Mouse (Mus musculus): ENCODE results near the gene Scamp3. TPM values are rescaled to one million over a fixed set of nuclear protein-coding genes. Genes with fewer than 3 reads are reported as not detected.
A peak's percentile ranks its signal among the peaks of the same experiment; 100 is the strongest.
"Not testable (repeated sequence)": the region's sequence is repeated elsewhere in the genome, so short reads cannot be mapped to it uniquely, and the experiment has no call there.

Scamp3 gene
- polyA plus RNA-seq, 1 experiment from 2014 or later, result 83.4 TPM

- Histone ChIP-seq H3K9ac (peak within 1 kb of the TSS; percentile 86), H3K36me3 (peaks cover 22% of the 10 kb centered on the region), H3K4me2 (peak within 1 kb of the TSS; percentile 94), H3K27ac (replicated peaks) (peak within 1 kb of the TSS; percentile 96), H3K9me3 (no peaks in the 10 kb centered on the region), H3K27me3 (replicated peaks) (no peaks in the 10 kb centered on the region), H3K4me3 (peak within 1 kb of the TSS; percentile 95), H3K4me1 (peaks cover 47% of the 10 kb centered on the region)
- ATAC-seq (ENCODE audit: extremely low read depth, insufficient number of reproducible peaks, low FRiP score, low TSS enrichment), result no peak
- 2% methylated on average over 18 of the region's 19 CpGs for WGBS
Measured at GRCm38 (mm10) chr3:89214681-89215411, 37.6 kb downstream of the Scamp3 start, which contains the start of gene Thbs3. Gene Thbs3 (plus strand): TSS chr3:89215180.

GRCm38 (mm10) chr3:89215853-89216252 is 38.6 kb downstream of the Scamp3 start:
- Histone ChIP-seq H3K4me1 (peaks cover 44% of the 10 kb centered on the region), H3K4me3 (peak overlapping the region; percentile 95), H3K9ac (peak overlapping the region; percentile 86), H3K27me3 (replicated peaks) (no peaks in the 10 kb centered on the region), H3K36me3 (peaks cover 12% of the 10 kb centered on the region), H3K27ac (replicated peaks) (peak overlapping the region; percentile 96), H3K4me2 (peak overlapping the region; percentile 94), H3K9me3 (no peaks in the 10 kb centered on the region)
- ATAC-seq (ENCODE audit: extremely low read depth, insufficient number of reproducible peaks, low FRiP score, low TSS enrichment), result no peak
- WGBS, result 0% methylated on average over 6 of the region's 6 CpGs

DNA sequence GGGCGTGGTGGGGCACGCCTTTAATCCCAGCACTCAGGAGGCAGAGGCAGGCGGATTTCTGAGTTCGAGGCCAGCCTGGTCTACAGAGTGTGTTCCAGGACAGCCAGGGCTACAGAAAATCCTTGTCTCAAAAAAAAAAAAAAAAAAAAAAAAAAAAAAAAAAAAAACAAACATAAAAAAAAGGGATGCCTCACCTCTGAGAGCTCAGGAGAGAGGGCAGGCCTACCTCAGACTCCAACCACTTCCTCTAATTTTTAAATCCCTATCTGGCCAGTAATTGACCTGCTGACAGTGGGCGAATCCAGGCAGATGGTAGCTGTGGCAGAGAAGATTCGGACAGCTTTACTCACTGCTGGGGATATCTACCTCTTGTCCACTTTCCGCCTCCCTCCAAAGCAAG is 39.1 kb downstream of the Scamp3 start:
- H3K4me3 ChIP-seq; H3K27me3 ChIP-seq (replicated peaks); H3K36me3 ChIP-seq; H3K9me3 ChIP-seq; H3K4me2 ChIP-seq; ATAC-seq (ENCODE audit: extremely low read depth, insufficient number of reproducible peaks, low FRiP score, low TSS enrichment); H3K27ac ChIP-seq (replicated peaks); H3K9ac ChIP-seq: not testable (repeated sequence)
- 60% methylated on average over 7 of the region's 7 CpGs for WGBS
- H3K4me1 ChIP-seq, result peaks cover 39% of the 10 kb centered on the region

DNA sequence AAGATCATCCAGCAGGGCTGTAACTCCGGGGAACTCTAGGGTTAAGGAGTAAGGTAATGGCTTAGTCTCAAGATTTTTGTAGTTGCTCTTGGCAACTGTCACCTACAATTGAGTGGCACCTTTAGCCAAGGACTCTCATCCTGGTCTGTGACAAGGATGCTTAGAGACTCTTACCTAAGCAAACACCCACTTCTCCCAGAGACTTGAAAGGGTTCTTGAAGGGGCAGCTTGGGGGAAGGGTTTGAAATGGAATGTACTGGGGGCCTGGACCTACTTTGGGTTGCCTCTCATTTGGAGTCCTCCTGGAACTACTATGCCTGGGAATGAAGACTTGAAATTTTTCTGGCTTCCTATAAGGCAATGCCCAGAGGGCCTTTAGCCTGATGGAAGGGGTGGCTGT is 41.0 kb downstream of the Scamp3 start:
- Histone ChIP-seq H3K27ac (replicated peaks) (no peak overlapping the region), H3K4me3 (no peak overlapping the region), H3K9ac (no peak overlapping the region), H3K27me3 (replicated peaks) (no peaks in the 10 kb centered on the region), H3K4me2 (no peak overlapping the region), H3K4me1 (peaks cover 28% of the 10 kb centered on the region), H3K36me3 (peaks cover 4% of the 10 kb centered on the region; the same call in 1 of the 2 replicates), H3K9me3 (no peaks in the 10 kb centered on the region)
- no peak for ATAC-seq (ENCODE audit: extremely low read depth, insufficient number of reproducible peaks, low FRiP score, low TSS enrichment)
- WGBS, result 80% methylated on average over 1 of the region's 1 CpGs

DNA sequence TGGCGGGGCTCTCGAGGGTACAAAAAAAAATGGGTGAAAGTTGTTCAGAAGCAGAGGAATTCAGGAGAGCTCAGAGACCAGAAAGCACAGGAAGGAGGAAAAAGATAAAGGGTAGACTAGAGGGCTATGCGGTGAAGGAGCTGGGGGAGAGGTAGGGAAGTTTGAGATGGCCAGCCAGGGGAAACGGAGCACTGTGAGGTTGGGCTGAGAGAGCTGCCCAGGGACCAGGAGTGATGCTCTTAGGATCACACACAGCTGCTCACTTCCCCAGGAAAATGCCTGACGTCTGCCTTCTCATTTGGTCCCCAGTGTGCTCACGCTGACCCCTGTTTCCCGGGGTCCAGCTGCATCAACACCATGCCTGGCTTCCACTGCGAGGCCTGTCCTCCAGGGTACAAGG is 42.3 kb downstream of the Scamp3 start:
- H3K27ac ChIP-seq (replicated peaks), result peak overlapping the region; percentile 48
- peaks cover 7% of the 10 kb centered on the region; the same call in 1 of the 2 replicates for H3K36me3 ChIP-seq
- peaks cover 26% of the 10 kb centered on the region for H3K4me1 ChIP-seq
- H3K4me2 ChIP-seq, result no peak overlapping the region
- no peak for ATAC-seq (ENCODE audit: extremely low read depth, insufficient number of reproducible peaks, low FRiP score, low TSS enrichment)
- 0 out of 2 replicates have a peak, but pooled peaks cover 3% of the 10 kb centered on the region for H3K27me3 ChIP-seq (replicated peaks)
- H3K9ac ChIP-seq, result no peak overlapping the region
- H3K9me3 ChIP-seq, result no peaks in the 10 kb centered on the region
- 26% methylated on average over 8 of the region's 8 CpGs for WGBS
- H3K4me3 ChIP-seq, result no peak overlapping the region

GRCm38 (mm10) chr3:89221167-89221566 is 43.9 kb downstream of the Scamp3 start:
- WGBS, result 66% methylated on average over 5 of the region's 5 CpGs
- H3K4me1 ChIP-seq, result peaks cover 11% of the 10 kb centered on the region
- no peak overlapping the region for H3K4me3 ChIP-seq
- no peak overlapping the region for H3K9ac ChIP-seq
- H3K27me3 ChIP-seq (replicated peaks), result peaks cover 19% of the 10 kb centered on the region
- no peak overlapping the region for H3K27ac ChIP-seq (replicated peaks)
- no peak for ATAC-seq (ENCODE audit: extremely low read depth, insufficient number of reproducible peaks, low FRiP score, low TSS enrichment)
- peaks cover 11% of the 10 kb centered on the region; the same call in 1 of the 2 replicates for H3K36me3 ChIP-seq
- H3K9me3 ChIP-seq, result no peaks in the 10 kb centered on the region
- no peak overlapping the region for H3K4me2 ChIP-seq

DNA sequence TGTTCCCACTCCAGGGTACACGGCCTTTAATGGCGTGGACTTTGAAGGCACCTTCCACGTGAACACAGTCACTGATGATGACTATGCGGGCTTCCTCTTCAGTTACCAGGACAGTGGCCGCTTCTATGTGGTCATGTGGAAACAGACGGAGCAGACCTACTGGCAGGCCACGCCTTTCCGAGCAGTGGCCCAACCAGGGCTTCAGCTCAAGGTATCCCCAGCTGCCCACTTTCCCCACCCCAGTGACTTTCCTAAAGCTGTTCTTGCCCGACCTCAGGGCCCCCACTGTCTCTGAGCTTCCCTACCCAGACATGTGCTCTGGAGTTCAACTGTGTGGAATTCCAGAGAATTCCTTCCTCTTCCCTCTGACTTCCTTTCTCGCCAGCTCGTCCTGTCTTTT is 47.5 kb downstream of the Scamp3 start:
- H3K9me3 ChIP-seq, result no peaks in the 10 kb centered on the region

GRCm38 (mm10) chr3:89225321-89225815 is 48.1 kb downstream of the Scamp3 start:
- Histone ChIP-seq H3K36me3 (peaks cover 11% of the 10 kb centered on the region; the same call in 1 of the 2 replicates), H3K4me3 (no peak overlapping the region), H3K9me3 (no peaks in the 10 kb centered on the region), H3K9ac (no peak overlapping the region), H3K27me3 (replicated peaks) (peaks cover 47% of the 10 kb centered on the region), H3K4me2 (no peak overlapping the region), H3K27ac (replicated peaks) (no peak overlapping the region), H3K4me1 (peaks cover 22% of the 10 kb centered on the region)
- ATAC-seq (ENCODE audit: extremely low read depth, insufficient number of reproducible peaks, low FRiP score, low TSS enrichment), result no peak
- WGBS, result 64% methylated on average over 12 of the region's 12 CpGs

More for the DNA sequence above, 47.5 kb downstream of the Scamp3 start:
- ATAC-seq (ENCODE audit: extremely low read depth, insufficient number of reproducible peaks, low FRiP score, low TSS enrichment), result no peak
- Histone ChIP-seq H3K36me3 (peaks cover 11% of the 10 kb centered on the region; the same call in 1 of the 2 replicates), H3K9ac (no peak overlapping the region), H3K27me3 (replicated peaks) (peaks cover 41% of the 10 kb centered on the region), H3K27ac (replicated peaks) (no peak overlapping the region), H3K4me1 (peaks cover 25% of the 10 kb centered on the region), H3K4me2 (no peak overlapping the region), H3K4me3 (no peak overlapping the region)
- WGBS, result 71% methylated on average over 11 of the region's 11 CpGs

- Histone ChIP-seq H3K4me1 (peaks cover 22% of the 10 kb centered on the region), H3K9ac (peak overlapping the region; percentile 76; the same call in 1 of the 2 replicates), H3K27ac (replicated peaks) (no peak overlapping the region)
Measured at GRCm38 (mm10) chr3:89225918-89226317, 48.6 kb downstream of the Scamp3 start.

GRCm38 (mm10) chr3:89226361-89226760 is 49.1 kb downstream of the Scamp3 start:
- peaks cover 56% of the 10 kb centered on the region for H3K27me3 ChIP-seq (replicated peaks)
- H3K9ac ChIP-seq, result peak overlapping the region; percentile 76
- H3K27ac ChIP-seq (replicated peaks), result no peak overlapping the region; the same call in 1 of the 2 replicates
- no peaks in the 10 kb centered on the region for H3K9me3 ChIP-seq
- H3K36me3 ChIP-seq, result peaks cover 11% of the 10 kb centered on the region; the same call in 1 of the 2 replicates
- 45% methylated on average over 11 of the region's 11 CpGs for WGBS
- H3K4me2 ChIP-seq, result peak overlapping the region; percentile 78
- peak overlapping the region; percentile 57 for H3K4me3 ChIP-seq
- no peak for ATAC-seq (ENCODE audit: extremely low read depth, insufficient number of reproducible peaks, low FRiP score, low TSS enrichment)
- H3K4me1 ChIP-seq, result peaks cover 22% of the 10 kb centered on the region

More at GRCm38 (mm10) chr3:89225918-89226317, 48.6 kb downstream of the Scamp3 start:
- ATAC-seq (ENCODE audit: extremely low read depth, insufficient number of reproducible peaks, low FRiP score, low TSS enrichment), result no peak
- H3K4me2 ChIP-seq, result peak overlapping the region; percentile 78; the same call in 1 of the 2 replicates
- peaks cover 11% of the 10 kb centered on the region; the same call in 1 of the 2 replicates for H3K36me3 ChIP-seq
- H3K9me3 ChIP-seq, result no peaks in the 10 kb centered on the region
- no peak overlapping the region for H3K4me3 ChIP-seq
- 65% methylated on average over 4 of the region's 4 CpGs for WGBS
- peaks cover 52% of the 10 kb centered on the region for H3K27me3 ChIP-seq (replicated peaks)

DNA sequence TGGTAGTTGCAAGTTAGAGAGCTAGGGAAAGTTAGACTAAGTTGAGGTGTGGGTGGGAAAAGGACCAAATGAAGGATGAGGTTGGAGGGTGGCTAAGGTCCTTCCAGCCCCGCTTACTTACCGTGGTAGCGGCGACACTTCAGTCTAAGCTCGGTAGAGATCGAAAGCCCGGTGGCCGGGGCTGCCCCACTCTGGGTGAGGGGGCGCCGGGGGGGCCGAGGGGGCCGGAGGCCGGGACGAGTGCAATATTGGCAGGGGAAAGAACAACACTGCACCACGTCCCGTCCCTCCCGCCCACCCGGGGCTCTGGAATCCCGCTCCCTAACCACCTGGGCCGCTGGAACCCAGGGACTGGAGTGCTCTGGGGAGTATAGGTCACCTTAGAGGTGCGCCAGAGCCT is 49.6 kb downstream of the Scamp3 start, which contains the start of gene Mtx1:
Mtx1 (minus strand) TSS at position 189 of the 400 bp plus-strand sequence.
- Histone ChIP-seq H3K4me3 (peak within 1 kb of the TSS; percentile 57), H3K9ac (peak within 1 kb of the TSS; percentile 76), H3K4me2 (peak within 1 kb of the TSS; percentile 78), H3K4me1 (peaks cover 22% of the 10 kb centered on the region), H3K36me3 (0 out of 2 replicates have a peak, but pooled peaks cover 8% of the 10 kb centered on the region), H3K9me3 (no peaks in the 10 kb centered on the region), H3K27me3 (replicated peaks) (peaks cover 61% of the 10 kb centered on the region), H3K27ac (replicated peaks) (peak within 1 kb of the TSS; percentile 6; the same call in 1 of the 2 replicates)
- no peak for ATAC-seq (ENCODE audit: extremely low read depth, insufficient number of reproducible peaks, low FRiP score, low TSS enrichment)
- 7% methylated on average over 21 of the region's 21 CpGs for WGBS

Data from heart, embryonic 13.5 days (tissue).